Mouse (Mus musculus) heart, embryonic 13.5 days (tissue): Measurements from ENCODE around the gene Gm10681. TPM values are rescaled to one million over a fixed set of nuclear protein-coding genes. Genes with fewer than 3 reads are reported as not detected.
"Not testable (repeated sequence)": the region's sequence is repeated elsewhere in the genome, so short reads cannot be mapped to it uniquely, and the experiment has no call there.

Experiments
- ATAC-seq: fragments of 200-750 bp; cut with Nextera tagmentation; 2 replicates; pipeline ENCODE4 v1.8.0; 2017; ENCODE audit warnings: moderate TSS enrichment; ENCODE audit not compliant: insufficient number of reproducible peaks, low FRiP score, low TSS enrichment; ENCODE audit errors: extremely low read depth
- H3K27ac ChIP-seq: fragments of 300-500 bp; sonication (generic); replicated peaks from 2 replicates; pipeline ENCODE4 v1.5.1; 2015; ENCODE audit warnings: moderate library complexity, mild to moderate bottlenecking, inconsistent platforms
- H3K27me3 ChIP-seq: fragments of 300-500 bp; sonication (generic); replicated peaks from 2 replicates; pipeline ENCODE4 v1.6.1; 2015; ENCODE audit warnings: mild to moderate bottlenecking, inconsistent platforms
- H3K36me3 ChIP-seq: fragments of 300-500 bp; sonication (generic); 2 replicates; pipeline ENCODE4 v1.6.1; 2015; ENCODE audit warnings: mild to moderate bottlenecking, inconsistent platforms
- H3K4me1 ChIP-seq: fragments of 300-500 bp; sonication (generic); 2 replicates; pipeline ENCODE4 v1.6.1; 2015; ENCODE audit warnings: inconsistent platforms
- H3K4me2 ChIP-seq: fragments of 300-500 bp; sonication (generic); 2 replicates; pipeline ENCODE4 v1.6.1; 2015; ENCODE audit warnings: inconsistent platforms, mild to moderate bottlenecking, moderate library complexity
- H3K4me3 ChIP-seq: fragments of 300-500 bp; sonication (generic); 2 replicates; pipeline ENCODE4 v1.5.1; 2015; ENCODE audit warnings: moderate library complexity, mild to moderate bottlenecking, inconsistent platforms
- H3K9ac ChIP-seq: fragments of 300-500 bp; sonication (generic); 2 replicates; pipeline ENCODE4 v1.6.1; 2015; ENCODE audit warnings: inconsistent platforms, mild to moderate bottlenecking, moderate library complexity
- H3K9me3 ChIP-seq: fragments of 300-500 bp; sonication (generic); 2 replicates; pipeline ENCODE4 v1.6.1; 2016; ENCODE audit warnings: inconsistent platforms
- WGBS: fragments of 180-500 bp; shearing (Covaris S2); methylation state at CpG from one replicate; pipeline ENCODE4 v1.1.7; 2015; ENCODE audit warnings: mixed read lengths; 5-methylcytosine and 5-hydroxymethylcytosine counted together
- polyA plus RNA-seq: library from polyadenylated mRNA; unstranded; fragments of >200 nt; fragmentation: Nextera tagmentation; extraction: Ambion mirVana; gene quantifications from 2 replicates; pipeline ENCODE4 v1.2.1, GENCODE M21; 2015

Gene Gm10681
- polyA plus RNA-seq, 1 experiment from 2014 or later: not detected

DNA sequence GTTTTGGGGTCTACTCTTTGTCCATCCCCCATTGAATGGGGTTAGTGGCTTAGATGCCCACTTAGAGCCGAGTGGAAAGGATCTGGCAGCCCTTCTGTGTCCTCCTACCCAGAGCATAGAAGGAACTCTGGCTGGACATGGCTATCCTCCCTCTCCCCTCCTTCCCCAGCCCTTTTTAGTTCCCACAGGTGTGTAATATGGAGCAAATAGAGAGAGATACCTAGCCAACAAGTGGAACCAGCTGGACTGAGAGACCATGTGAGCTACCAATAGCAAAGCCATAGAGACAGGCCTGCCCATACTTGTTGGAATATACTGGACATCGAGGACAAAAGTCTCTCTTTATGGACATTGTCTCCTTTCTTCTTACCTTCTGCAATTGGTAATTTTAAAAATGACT, 20.9 kb downstream of the Gm10681 start:
- H3K27me3 ChIP-seq, H3K4me1 ChIP-seq, H3K9me3 ChIP-seq, H3K4me2 ChIP-seq, H3K9ac ChIP-seq, H3K4me3 ChIP-seq, ATAC-seq, H3K36me3 ChIP-seq, H3K27ac ChIP-seq: not testable (repeated sequence)
- 76% methylated on average over 2 of the region's 2 CpGs for WGBS

DNA sequence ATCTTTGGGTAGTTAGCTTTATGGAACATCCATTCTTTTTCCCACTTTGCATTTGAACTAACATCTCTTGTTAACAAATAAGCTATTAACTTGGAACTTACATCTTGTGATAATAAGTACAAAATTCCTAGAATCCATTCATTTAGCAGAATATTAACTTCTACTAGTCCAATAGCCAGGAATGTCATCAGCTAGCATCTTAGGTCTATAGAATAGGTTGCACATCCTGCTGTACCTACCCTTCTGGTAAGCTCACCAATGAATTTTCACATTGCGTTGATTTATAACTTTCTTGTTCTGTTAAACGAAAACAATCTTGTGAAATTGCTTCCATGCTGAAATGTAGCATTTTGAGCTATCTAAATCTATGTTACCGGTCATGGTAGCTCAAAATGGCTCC, 23.7 kb downstream of the Gm10681 start:
- not testable (repeated sequence) for H3K9me3 ChIP-seq, H3K36me3 ChIP-seq, H3K9ac ChIP-seq, H3K27me3 ChIP-seq, H3K4me1 ChIP-seq, H3K4me3 ChIP-seq, ATAC-seq, H3K27ac ChIP-seq, H3K4me2 ChIP-seq
- WGBS: no CpG with 5 or more reads among the region's 3 CpGs

DNA sequence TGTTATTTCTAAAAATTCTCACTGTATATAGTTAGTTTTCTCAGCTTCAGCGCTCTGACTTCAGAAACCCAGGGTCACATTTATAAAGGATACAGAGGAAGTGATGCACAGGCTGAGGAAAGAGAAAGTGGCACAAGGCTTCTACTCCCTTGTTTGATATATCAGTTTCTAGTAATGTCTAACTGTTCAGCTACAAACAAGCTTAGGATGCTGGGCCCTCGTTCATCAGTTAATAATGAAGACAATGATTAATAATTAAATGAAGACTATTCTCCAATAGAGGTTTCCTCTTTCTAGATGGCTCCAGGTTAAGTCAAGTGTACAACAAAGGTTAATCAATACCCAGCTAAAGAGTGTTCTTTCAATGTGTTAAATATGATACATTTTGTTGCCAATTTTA, 24.8 kb downstream of the Gm10681 start:
- H3K27me3 ChIP-seq, H3K9ac ChIP-seq, H3K9me3 ChIP-seq, H3K36me3 ChIP-seq, ATAC-seq, H3K27ac ChIP-seq, H3K4me2 ChIP-seq, H3K4me1 ChIP-seq, H3K4me3 ChIP-seq: not testable (repeated sequence)
- WGBS: no CpG with 5 or more reads among the region's 2 CpGs

DNA sequence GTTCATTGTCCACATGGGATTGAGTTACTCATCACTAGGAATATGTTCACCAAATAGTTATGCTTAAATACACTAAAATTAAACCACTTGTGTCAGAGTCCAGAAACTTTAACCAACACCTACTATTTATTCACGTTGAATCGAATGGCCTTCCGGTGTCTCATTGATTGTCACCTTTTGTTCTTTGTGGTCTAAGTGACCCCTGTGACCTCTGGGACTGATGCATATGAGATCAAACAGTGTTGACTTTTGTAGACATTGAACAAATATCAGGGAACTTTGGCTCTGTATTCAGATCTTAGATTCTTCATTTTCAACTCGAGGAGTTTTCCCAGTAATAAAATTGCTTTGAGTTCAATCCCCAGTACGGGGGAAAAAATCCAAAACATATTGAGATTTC, 27.9 kb downstream of the Gm10681 start:
- not testable (repeated sequence) for H3K36me3 ChIP-seq, H3K4me3 ChIP-seq, H3K27me3 ChIP-seq, H3K27ac ChIP-seq, ATAC-seq, H3K9ac ChIP-seq, H3K9me3 ChIP-seq, H3K4me1 ChIP-seq, H3K4me2 ChIP-seq
- no CpG with 5 or more reads among the region's 5 CpGs for WGBS

DNA sequence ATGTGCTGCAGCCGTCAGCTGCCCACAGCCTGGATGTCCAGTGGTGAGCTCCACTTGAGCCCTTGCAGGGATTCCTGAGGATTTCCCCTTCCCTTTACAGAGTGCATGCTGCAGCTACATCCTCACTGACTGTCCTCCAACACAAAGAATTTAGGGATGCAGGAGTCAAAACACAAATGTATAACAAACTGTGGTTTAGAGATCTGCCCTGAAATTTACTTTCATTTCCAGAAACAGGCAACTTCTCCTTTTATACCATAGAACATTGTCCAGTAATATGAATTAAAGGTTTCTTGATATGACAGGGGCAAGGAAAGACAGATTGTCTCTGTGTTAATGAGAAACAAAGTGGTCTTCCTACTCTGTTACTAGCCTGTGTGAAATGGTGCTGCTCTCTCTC, 37.8 kb downstream of the Gm10681 start:
- no CpG with 5 or more reads among the region's 1 CpGs for WGBS
- not testable (repeated sequence) for H3K4me2 ChIP-seq

DNA sequence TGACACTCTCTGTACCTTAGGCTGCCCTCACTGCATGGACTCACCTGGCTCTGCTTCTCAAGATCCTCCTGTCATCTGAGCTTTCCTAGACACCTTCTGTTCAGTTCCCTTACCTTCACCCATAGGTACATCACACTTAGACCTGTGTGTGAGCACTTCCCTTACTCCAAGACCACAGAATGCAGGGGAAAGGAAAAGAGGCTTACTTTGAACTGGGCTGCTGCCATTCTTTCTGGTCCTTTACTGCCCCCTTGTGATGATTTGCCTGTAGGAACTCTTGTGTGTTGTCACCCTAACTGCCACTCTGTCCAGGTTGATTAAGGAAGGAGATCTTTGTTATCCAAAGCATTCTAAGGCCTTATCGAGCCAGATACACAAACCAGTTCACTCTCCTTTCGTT, 38.4 kb downstream of the Gm10681 start:
- not testable (repeated sequence) for ATAC-seq, H3K4me3 ChIP-seq, H3K4me1 ChIP-seq, H3K27ac ChIP-seq, H3K27me3 ChIP-seq, H3K4me2 ChIP-seq, H3K9ac ChIP-seq, H3K9me3 ChIP-seq, H3K36me3 ChIP-seq
- WGBS: no CpG with 5 or more reads among the region's 2 CpGs

More for the DNA sequence above, 37.8 kb downstream of the Gm10681 start:
- H3K9me3 ChIP-seq, H3K27me3 ChIP-seq, ATAC-seq, H3K4me3 ChIP-seq, H3K36me3 ChIP-seq, H3K27ac ChIP-seq, H3K9ac ChIP-seq, H3K4me1 ChIP-seq: not testable (repeated sequence)

DNA sequence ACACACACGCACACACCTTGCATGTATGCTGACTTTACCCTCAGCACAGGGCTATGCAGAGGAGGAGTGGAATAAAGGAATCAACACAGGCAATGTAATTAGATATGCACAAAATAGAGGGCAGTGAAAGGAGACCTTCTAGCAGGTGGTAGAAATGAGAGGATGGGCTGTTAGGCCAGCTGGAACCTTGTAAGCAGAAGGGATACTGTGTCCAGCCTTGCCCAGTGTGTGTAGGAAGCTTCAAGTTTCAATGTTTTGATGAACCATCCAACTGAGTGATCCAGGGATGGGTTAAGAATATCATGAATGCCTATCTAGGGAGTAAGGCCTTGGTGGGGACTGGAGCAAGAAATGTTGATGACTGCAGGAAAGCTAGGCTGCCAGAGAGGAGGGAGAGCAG, 40.1 kb downstream of the Gm10681 start:
- H3K27me3 ChIP-seq, H3K9ac ChIP-seq, H3K4me2 ChIP-seq, ATAC-seq, H3K9me3 ChIP-seq, H3K36me3 ChIP-seq, H3K4me1 ChIP-seq, H3K27ac ChIP-seq, H3K4me3 ChIP-seq: not testable (repeated sequence)
- 20% methylated on average over 1 of the region's 1 CpGs for WGBS

DNA sequence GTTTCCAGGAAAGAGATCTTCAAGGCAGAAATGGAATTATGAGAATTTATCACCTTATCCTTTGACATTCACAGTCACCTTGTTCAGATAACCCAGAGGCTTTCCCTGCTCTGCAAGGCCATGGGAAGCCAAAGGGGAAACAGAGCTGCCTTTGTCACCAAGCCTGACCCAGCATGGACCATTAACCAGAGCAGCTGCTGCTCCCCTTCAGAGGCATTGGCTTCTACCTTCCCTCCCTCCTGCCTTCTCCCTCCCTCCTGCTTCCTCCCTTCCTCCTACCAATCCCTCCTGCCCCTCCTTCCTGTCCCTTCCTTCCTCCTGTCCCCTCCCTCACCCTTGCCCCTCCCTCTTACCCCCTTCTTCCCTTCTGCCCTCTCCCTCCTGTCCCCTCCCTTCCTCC, 41.0 kb downstream of the Gm10681 start:
- not testable (repeated sequence) for H3K4me3 ChIP-seq, H3K27me3 ChIP-seq, H3K9ac ChIP-seq, ATAC-seq, H3K27ac ChIP-seq, H3K4me2 ChIP-seq, H3K4me1 ChIP-seq, H3K9me3 ChIP-seq, H3K36me3 ChIP-seq

DNA sequence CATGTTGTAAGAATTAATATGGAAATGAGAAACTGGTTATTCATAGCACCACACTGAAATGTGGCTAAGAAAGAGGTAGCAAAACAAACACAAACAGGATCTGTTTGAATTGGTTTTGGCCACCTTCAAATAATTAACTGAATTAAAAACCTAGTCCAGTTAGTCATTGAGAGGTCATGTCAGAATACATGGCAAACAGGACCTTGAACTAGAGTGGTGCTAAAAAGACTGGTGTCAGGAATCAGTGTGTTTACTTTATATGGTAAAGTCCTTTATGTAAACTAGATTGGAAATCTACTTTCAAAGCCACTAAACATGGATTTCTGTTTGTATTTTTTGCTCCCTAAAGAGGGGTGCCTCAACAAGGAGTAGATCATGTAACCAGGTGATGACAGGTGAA, 63.6 kb downstream of the Gm10681 start:
- H3K27ac ChIP-seq, H3K27me3 ChIP-seq, H3K36me3 ChIP-seq, H3K4me1 ChIP-seq, H3K4me2 ChIP-seq, H3K4me3 ChIP-seq, H3K9me3 ChIP-seq, H3K9ac ChIP-seq, ATAC-seq: not testable (repeated sequence)

DNA sequence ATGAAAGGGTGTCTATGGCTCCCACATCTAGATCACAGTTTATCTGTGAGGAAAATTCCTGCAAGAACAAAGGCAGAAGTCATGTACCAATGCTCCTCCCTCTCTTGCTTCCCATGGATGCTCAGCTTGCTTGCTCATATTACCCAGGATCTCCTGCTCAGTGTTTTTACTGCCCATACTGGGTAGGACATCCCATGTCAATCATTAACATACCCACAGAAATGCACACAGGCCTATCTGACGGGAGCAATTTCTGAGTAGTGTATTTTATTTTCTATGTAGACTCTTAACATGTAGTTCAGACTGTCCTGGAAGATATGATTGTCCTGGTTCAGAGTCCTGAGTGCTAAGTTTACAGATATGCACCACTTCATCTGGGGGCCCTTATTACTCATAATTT, 64.1 kb downstream of the Gm10681 start:
- not testable (repeated sequence) for H3K9me3 ChIP-seq, H3K4me3 ChIP-seq, H3K36me3 ChIP-seq, H3K27me3 ChIP-seq, ATAC-seq, H3K4me2 ChIP-seq, H3K4me1 ChIP-seq, H3K27ac ChIP-seq, H3K9ac ChIP-seq
- no CpG with 5 or more reads among the region's 1 CpGs for WGBS

DNA sequence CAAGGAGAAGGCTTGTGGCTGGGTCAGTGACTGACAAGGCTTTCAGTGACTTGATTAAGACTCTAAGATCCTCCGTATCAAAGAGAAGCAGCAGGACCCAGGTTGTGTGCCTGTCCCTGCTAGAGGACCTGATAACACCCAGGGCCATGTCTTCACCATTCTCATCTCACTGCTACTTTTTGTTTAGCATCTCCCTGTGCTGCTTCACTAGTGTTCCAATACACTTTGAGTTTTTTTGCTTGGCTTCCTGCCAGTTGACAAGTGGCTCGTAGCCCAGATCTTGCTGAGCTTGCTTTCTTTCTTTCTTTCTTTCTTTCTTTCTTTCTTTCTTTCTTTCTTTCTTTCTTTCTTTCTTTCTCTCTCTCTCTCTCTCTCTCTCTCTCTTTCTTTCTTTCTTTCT, 65.8 kb downstream of the Gm10681 start:
- H3K4me3 ChIP-seq, H3K9ac ChIP-seq, ATAC-seq, H3K4me1 ChIP-seq, H3K27ac ChIP-seq, H3K36me3 ChIP-seq, H3K27me3 ChIP-seq, H3K9me3 ChIP-seq, H3K4me2 ChIP-seq: not testable (repeated sequence)
- 15% methylated on average over 1 of the region's 2 CpGs for WGBS

DNA sequence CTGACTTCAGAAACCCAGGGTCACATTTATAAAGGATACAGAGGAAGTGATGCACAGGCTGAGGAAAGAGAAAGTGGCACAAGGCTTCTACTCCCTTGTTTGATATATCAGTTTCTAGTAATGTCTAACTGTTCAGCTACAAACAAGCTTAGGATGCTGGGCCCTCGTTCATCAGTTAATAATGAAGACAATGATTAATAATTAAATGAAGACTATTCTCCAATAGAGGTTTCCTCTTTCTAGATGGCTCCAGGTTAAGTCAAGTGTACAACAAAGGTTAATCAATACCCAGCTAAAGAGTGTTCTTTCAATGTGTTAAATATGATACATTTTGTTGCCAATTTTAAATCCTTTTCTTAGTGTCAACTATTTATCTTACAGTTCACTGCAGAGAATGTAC, 78.2 kb downstream of the Gm10681 start, which contains the start of gene Hsd3b4:
Hsd3b4 (minus strand) TSS at position 101 of the 400 bp plus-strand sequence.
- WGBS: no CpG with 5 or more reads among the region's 1 CpGs
- not testable (repeated sequence) for H3K27me3 ChIP-seq, H3K4me2 ChIP-seq, H3K27ac ChIP-seq, H3K4me1 ChIP-seq, ATAC-seq, H3K9me3 ChIP-seq, H3K4me3 ChIP-seq, H3K9ac ChIP-seq, H3K36me3 ChIP-seq

DNA sequence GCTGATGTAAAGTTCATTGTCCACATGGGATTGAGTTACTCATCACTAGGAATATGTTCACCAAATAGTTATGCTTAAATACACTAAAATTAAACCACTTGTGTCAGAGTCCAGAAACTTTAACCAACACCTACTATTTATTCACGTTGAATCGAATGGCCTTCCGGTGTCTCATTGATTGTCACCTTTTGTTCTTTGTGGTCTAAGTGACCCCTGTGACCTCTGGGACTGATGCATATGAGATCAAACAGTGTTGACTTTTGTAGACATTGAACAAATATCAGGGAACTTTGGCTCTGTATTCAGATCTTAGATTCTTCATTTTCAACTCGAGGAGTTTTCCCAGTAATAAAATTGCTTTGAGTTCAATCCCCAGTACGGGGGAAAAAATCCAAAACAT, 81.4 kb downstream of the Gm10681 start:
- WGBS: no CpG with 5 or more reads among the region's 5 CpGs
- not testable (repeated sequence) for H3K9ac ChIP-seq, H3K9me3 ChIP-seq, H3K36me3 ChIP-seq, ATAC-seq, H3K4me1 ChIP-seq, H3K4me2 ChIP-seq, H3K27me3 ChIP-seq, H3K4me3 ChIP-seq, H3K27ac ChIP-seq
